Mouse (Mus musculus) olfactory bulb, adult 2 months (tissue): ENCODE measurements around the gene Dnah17. TPM values are rescaled to one million over a fixed set of nuclear protein-coding genes. Genes with fewer than 3 reads are reported as not detected.
A peak's percentile ranks its signal among the peaks of the same experiment; 100 is the strongest.

Experiments
- H3K27ac ChIP-seq: fragments of 200-500 bp; 2 replicates; pipeline ENCODE4 v1.5.1; 2012; ENCODE audit warnings: low read depth, low read length; ENCODE audit not compliant: insufficient read depth
- H3K4me1 ChIP-seq: fragments of 200-500 bp; 2 replicates; pipeline ENCODE4 v1.6.1; 2012; ENCODE audit warnings: low read length; ENCODE audit not compliant: control insufficient read depth, insufficient read depth
- H3K4me3 ChIP-seq: fragments of 200-500 bp; 2 replicates; pipeline ENCODE4 v1.5.1; 2012; ENCODE audit warnings: mild to moderate bottlenecking, low read depth, low read length, moderate library complexity; ENCODE audit not compliant: insufficient read depth
- CTCF ChIP-seq: fragments of 200-500 bp; IDR thresholded peaks from 2 replicates; pipeline ENCODE4 v1.5.1; 2012; ENCODE audit warnings: low read depth, mild to moderate bottlenecking, low read length, moderate library complexity; ENCODE audit not compliant: insufficient read depth
- POLR2A ChIP-seq: fragments of 200-500 bp; IDR thresholded peaks from 2 replicates; pipeline ENCODE4 v1.6.1; 2012; ENCODE audit warnings: mild to moderate bottlenecking, low read depth, low read length, moderate library complexity; ENCODE audit not compliant: insufficient read depth
- WGBS: fragments of 180-500 bp; shearing (Covaris S2); methylation state at CpG from one replicate; pipeline ENCODE4 v1.1.7; 2018; 5-methylcytosine and 5-hydroxymethylcytosine counted together
- polyA plus RNA-seq: library from polyadenylated mRNA; stranded (reverse); fragments of >200 nt; gene quantifications from 2 replicates; pipeline ENCODE4 v1.2.4, GENCODE M21; 2012; ENCODE audit warnings: low replicate concordance; ENCODE audit not compliant: missing spikeins, insufficient read depth, insufficient read length

Gene Dnah17
- polyA plus RNA-seq, 1 experiment, result not detected

DNA sequence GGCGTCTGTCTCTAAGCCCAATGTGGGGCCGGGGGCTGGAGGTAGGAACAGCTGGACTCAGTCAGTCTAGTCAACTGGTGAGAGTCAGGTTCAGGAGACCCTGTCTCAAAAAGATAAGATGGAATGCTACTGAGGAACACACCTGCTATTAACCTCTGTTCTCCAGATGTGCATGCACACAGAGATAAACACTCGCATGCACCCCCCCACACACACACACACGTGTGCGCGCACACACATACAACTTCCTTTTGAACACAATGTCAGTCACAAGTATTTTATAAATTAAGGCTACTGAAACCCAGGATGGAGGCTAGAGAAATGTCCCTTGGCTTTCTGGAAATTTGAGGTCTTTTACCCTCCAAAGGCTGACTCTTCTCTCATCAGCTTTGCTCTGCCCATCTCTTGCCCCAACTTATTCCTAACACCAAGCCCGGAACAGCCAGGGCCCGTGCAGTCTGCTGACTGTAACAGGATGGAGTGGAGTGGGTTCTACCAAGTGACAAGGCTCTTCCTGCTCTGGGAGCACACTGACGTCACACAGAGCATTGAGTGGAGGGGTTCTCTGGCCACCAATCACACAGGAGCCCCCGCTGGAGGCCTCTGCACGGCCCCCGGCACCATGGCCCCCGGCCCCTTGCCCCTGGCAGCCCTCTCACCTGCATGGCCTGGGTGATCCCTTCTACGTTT, 16.8 kb downstream of the Dnah17 start:
- no peak overlapping the region for H3K27ac ChIP-seq
- WGBS, result 91% methylated on average over 14 of the region's 14 CpGs
- no peaks in the 10 kb centered on the region for H3K4me1 ChIP-seq
- H3K4me3 ChIP-seq, result no peak overlapping the region
- no peak for TF ChIP-seq CTCF
- no peak for TF ChIP-seq POLR2A

DNA sequence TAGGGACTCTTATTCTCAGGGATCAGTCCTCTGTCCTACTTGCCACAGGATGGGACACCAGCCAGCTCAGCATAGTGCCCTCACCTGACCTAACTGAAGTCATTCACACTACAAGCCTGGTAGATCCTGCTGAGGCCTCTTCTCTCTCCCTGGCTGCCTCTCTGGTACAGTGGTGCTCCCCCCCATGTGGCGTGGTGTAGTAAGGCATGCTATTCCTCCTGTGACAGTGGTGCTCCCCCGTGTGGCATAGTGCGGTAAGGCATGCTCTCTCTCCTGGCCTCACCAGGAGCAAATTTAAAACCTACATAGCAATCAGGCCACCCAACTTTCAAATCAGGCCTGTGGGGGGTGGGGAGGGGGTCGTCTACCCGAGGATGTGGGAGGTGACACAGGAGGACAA, 26.4 kb downstream of the Dnah17 start:
- TF ChIP-seq POLR2A (no peak), CTCF (peak; percentile 85)
- H3K27ac ChIP-seq, result no peak overlapping the region
- H3K4me3 ChIP-seq, result no peak overlapping the region
- 8% methylated on average over 5 of the region's 5 CpGs for WGBS
- peaks cover 3% of the 10 kb centered on the region; the same call in 1 of the 2 replicates for H3K4me1 ChIP-seq

DNA sequence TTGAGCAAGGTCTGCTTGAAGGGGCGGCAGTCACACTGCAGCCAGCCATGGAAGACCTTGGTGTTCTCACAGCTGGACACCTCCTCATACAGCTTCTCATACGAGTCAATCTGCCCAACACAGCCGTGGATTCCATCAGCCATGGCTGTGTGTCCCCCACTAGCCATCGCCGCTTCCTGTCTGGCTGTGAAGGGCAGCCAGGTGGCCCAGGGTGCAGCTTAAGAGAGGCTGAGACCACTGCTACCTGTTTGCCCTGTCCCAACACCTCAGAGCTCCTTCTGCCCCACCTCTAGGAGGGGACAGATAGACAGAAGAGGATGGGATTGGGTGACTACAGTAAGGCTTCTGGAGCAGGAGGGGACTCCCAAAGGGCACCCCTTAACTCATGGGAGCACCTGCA, 27.1 kb downstream of the Dnah17 start:
- TF ChIP-seq CTCF, result no peak
- TF ChIP-seq POLR2A, result no peak
- H3K4me3 ChIP-seq, result no peak overlapping the region
- 91% methylated on average over 5 of the region's 5 CpGs for WGBS
- H3K27ac ChIP-seq, result no peak overlapping the region
- peaks cover 3% of the 10 kb centered on the region; the same call in 1 of the 2 replicates for H3K4me1 ChIP-seq

DNA sequence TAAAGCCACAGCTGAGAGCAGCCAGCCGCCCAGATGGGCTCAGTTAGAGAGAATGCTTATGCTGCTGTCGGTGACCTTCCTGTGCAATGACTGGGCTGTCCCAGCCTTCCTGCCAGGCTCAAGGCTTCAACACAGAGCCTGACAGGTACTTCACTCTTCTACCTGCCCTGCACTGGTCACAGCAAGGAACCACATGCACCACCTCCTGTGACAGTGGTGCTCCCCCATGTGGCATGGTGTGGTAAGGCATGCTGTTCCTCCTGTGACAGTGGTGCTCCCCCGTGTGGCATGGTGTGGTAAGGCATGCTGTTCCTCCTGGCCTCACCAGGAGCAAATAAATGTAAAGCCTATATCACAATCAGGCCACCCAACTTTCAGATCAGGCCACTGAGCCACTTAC, 27.6 kb downstream of the Dnah17 start:
- no peak for TF ChIP-seq POLR2A
- peak; percentile 99 for TF ChIP-seq CTCF
- Histone ChIP-seq H3K4me1 (peaks cover 3% of the 10 kb centered on the region; the same call in 1 of the 2 replicates), H3K27ac (no peak overlapping the region), H3K4me3 (no peak overlapping the region)
- WGBS, result 63% methylated on average over 3 of the region's 3 CpGs

DNA sequence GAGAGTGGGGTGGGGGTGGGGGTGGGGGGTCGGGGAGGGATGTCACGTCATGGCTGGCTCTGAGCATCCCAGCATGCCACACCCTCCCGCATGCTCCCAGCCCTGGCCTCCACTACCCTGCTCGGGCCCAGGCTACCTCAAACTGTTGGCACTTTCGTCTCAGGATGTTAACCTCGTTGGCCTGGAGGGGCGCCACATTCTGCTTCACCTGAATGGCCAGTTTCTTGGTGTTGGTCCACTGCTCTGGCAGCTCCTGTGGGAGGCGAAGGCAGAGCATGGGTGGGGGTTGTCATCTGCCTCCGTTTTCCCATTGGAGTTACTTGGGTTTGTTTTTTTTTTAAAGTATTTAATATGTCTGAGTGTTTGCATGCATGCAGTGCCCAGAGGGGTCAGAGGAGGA, 29.3 kb downstream of the Dnah17 start:
- peaks cover 3% of the 10 kb centered on the region; the same call in 1 of the 2 replicates for H3K4me1 ChIP-seq
- TF ChIP-seq POLR2A (no peak), CTCF (no peak)
- 57% methylated on average over 9 of the region's 9 CpGs for WGBS
- H3K27ac ChIP-seq, result no peak overlapping the region
- no peak overlapping the region for H3K4me3 ChIP-seq

DNA sequence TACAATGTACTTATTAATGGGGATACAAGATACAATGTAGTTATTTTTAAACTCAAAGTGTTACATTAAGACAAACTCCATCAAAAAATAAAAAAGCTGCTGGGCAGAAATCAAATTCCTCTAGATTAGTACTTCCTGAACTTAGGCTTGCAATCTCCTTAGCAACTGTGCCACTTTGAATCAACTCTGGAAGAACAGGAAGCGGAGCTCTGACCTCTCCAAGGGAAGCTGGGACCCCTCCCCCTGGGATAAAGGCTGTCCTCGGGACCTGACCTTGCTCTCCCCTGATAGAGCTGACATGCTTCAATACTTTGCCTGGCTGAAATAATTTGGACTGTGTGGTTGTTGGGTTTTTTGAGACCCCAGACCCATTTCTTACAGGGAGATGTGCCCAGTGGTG, 33.7 kb downstream of the Dnah17 start:
- Histone ChIP-seq H3K4me1 (no peaks in the 10 kb centered on the region; the same call in 1 of the 2 replicates), H3K4me3 (no peak overlapping the region), H3K27ac (no peak overlapping the region)
- WGBS, result 67% methylated on average over 2 of the region's 2 CpGs
- TF ChIP-seq POLR2A (no peak), CTCF (no peak)

DNA sequence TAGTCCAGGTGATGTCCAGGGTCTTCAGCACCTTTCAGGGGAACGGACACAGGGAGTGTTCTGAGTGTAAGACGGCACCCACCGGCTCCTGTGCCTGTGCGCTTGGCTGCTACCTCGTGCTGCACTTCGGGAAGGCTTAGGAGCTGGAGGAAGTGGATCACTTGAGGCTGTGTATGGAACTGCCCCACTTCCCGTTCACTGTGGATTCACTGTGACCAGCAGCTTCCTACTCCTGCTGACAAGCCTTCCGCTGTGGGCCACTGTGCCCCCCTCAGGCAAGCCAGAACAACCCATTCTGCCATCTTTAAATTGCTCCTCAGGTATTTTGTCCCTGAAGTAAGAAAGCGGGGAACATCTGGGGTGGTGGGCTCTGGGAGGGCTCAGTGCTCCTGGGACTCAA, 35.4 kb downstream of the Dnah17 start:
- no peak overlapping the region for H3K4me3 ChIP-seq
- H3K4me1 ChIP-seq, result no peaks in the 10 kb centered on the region
- H3K27ac ChIP-seq, result no peak overlapping the region
- 89% methylated on average over 9 of the region's 9 CpGs for WGBS
- TF ChIP-seq POLR2A (no peak), CTCF (no peak)

DNA sequence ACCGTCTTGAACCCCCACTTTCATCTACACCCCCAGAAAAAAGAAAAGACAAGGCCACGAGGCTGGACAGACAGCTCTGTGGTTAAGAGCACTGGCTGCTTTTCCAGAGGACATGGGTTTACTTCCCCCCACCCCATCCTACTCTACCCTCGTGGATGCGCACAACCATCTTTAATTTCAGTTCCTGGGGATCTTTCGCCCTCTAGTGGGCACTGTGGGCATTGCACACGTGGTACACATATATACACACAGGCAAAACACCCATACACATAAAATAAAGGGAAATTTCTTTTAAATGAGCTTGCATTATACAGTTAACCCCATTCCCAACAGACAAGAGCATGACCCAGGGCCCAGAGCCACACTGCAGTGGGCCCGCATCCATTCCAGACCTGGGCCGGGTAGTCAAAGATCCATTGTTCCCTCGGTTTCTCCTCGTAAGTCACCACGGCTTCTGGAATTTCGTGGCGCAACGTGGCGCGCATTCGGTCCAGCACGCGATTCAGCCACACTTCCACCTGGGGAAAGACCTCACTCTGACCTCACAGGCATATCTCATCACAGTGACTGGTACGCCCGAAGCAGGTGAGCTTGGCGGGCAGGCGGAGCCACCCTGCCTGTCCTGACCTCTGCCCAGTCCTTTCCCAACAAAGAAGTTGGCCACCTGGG, 39.3 kb downstream of the Dnah17 start:
- TF ChIP-seq POLR2A (no peak), CTCF (no peak)
- H3K4me1 ChIP-seq, result no peaks in the 10 kb centered on the region
- 88% methylated on average over 23 of the region's 23 CpGs for WGBS

DNA sequence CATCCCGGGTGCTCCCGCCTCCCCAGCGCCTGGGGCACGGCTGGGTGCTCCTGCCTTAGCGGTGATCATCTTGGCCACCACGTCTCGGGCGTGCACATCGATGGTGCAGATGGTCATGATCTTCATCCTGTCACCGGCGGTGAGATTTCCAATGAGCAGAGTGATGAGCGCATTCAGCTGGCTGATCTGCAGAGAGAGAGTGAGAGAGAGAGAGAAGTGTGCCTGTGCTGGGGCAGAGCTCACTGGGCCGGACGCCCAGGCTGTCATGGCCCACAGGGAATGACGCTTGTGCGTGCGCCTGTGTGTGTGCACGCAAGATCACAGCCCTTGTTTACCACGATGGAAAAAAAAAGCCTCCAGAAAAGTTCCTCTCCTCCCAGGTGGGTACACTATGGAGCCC, 41.5 kb downstream of the Dnah17 start:
- 82% methylated on average over 19 of the region's 19 CpGs for WGBS

More for the DNA sequence above, 39.3 kb downstream of the Dnah17 start:
- H3K27ac ChIP-seq, result no peak overlapping the region
- no peak overlapping the region for H3K4me3 ChIP-seq

DNA sequence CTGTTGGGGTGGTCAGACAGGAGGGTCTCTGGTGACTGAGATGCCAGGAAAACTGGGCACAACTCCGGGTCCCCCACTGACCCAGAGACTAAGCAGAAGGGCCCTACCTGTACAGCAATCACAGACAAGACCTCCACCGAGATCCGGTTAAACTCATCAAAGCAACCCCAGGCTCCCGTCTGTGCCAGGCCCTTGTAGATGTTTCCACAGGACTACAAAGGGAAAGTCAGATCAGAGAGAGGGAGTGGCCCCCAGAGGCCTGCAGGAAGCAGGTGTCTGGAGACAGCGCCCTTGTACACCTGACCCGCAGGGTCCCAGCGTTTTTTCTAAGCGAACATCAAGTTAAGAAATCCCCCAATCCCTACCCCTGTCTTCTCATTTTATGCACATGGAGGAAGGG, 44.5 kb downstream of the Dnah17 start:
- Histone ChIP-seq H3K4me1 (no peaks in the 10 kb centered on the region), H3K27ac (no peak overlapping the region), H3K4me3 (no peak overlapping the region)
- 88% methylated on average over 8 of the region's 8 CpGs for WGBS
- TF ChIP-seq CTCF (no peak), POLR2A (no peak)

More for the DNA sequence above, 41.5 kb downstream of the Dnah17 start:
- Histone ChIP-seq H3K27ac (no peak overlapping the region), H3K4me3 (no peak overlapping the region), H3K4me1 (no peaks in the 10 kb centered on the region)
- TF ChIP-seq POLR2A, result no peak
- TF ChIP-seq CTCF, result no peak
